Mouse (Mus musculus): ENCODE data around the gene Rhob. TPM values are rescaled to one million over a fixed set of nuclear protein-coding genes. Genes with fewer than 3 reads are reported as not detected.

The Rhob gene
- total and polyA plus RNA-seq, 2 experiments from 2014 or later: 71.4 to 356 TPM

DNA sequence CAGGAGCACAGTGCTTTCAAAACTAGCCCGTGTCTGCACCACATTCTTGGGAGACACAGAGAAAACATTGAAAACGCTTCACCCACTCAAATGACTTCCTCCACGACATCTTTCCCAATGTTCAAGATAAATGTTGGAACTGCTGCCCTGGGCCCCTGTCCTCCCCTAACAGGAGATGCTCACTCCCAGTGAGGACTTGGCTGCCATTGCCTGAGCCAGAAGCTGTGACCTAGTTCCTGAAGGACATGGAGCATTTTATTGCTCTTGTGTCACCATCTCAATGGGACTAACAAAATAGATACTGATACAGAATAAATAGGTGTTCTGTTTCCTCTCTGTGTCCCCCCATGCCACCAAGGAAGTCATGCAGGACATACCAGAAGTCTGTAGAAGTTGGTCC lies 5.1 kb downstream of the Rhob start:
- no peaks in the 10 kb centered on the region for H3K9me3 ChIP-seq (ENCODE audit: low read length)
- 90% methylated on average over 3 of the region's 3 CpGs for WGBS
- DNase-seq (ENCODE audit: low spot score) (no peak), ATAC-seq (no peak)
- H3K27ac ChIP-seq: no peak overlapping the region
- no peak overlapping the region for H3K4me2 ChIP-seq (ENCODE audit: low read depth, low read length)
- TF ChIP-seq CTCF (IDR thresholded peaks at IDR 0.05; ENCODE audit: low read depth): no peak
- peaks cover 14% of the 10 kb centered on the region; the same call in 1 of the 2 replicates for H3K4me1 ChIP-seq (ENCODE audit: insufficient read depth, low read length)
- no peak overlapping the region for H3K9ac ChIP-seq (replicated peaks; ENCODE audit: low read length)
- no peaks in the 10 kb centered on the region for H3K36me3 ChIP-seq (ENCODE audit: insufficient read depth, low read length)
- no peak overlapping the region for H3K4me3 ChIP-seq (ENCODE audit: low read length)
- H3K27me3 ChIP-seq (ENCODE audit: insufficient read depth, low read length): no peaks in the 10 kb centered on the region

- Histone ChIP-seq H3K4me2 (ENCODE audit: low read depth, low read length) (no peak overlapping the region), H3K27me3 (ENCODE audit: insufficient read depth, low read length) (no peaks in the 10 kb centered on the region), H3K9me3 (ENCODE audit: low read length) (no peaks in the 10 kb centered on the region), H3K4me3 (ENCODE audit: low read length) (no peak overlapping the region), H3K9ac (replicated peaks; ENCODE audit: low read length) (no peak overlapping the region), H3K27ac (no peak overlapping the region), H3K4me1 (ENCODE audit: insufficient read depth, low read length) (peaks cover 14% of the 10 kb centered on the region; the same call in 1 of the 2 replicates), H3K36me3 (ENCODE audit: insufficient read depth, low read length) (no peaks in the 10 kb centered on the region)
- DNase-seq (ENCODE audit: low spot score) (no peak), ATAC-seq (no peak)
- WGBS: 41% methylated on average over 3 of the region's 3 CpGs
- TF ChIP-seq CTCF (IDR thresholded peaks at IDR 0.05; ENCODE audit: low read depth): no peak
Observed at GRCm38 (mm10) chr12:8493386-8493785, 6.4 kb downstream of the Rhob start.

DNA sequence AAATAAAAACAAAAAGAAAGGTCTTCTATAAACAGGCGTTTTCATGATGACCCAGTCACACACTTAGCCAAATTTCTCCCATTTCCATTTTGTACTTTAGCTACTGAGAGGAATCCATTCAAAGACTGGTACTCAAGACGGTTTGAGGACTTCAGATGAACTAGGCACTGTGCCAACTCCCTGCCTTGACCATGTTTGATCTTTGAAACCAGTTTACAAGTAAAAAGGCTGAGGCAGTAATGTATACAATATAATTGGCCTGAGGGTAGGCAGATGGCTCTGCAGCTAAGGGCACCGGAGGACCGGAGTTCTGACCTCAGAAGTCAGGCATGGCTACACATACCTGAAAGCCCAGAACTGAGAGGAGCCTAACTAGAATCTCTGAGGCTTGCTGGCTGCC lies 10.7 kb downstream of the Rhob start:
- Histone ChIP-seq H3K27me3 (ENCODE audit: insufficient read depth, low read length) (no peaks in the 10 kb centered on the region), H3K4me3 (ENCODE audit: low read length) (no peak overlapping the region), H3K27ac (no peak overlapping the region), H3K9me3 (ENCODE audit: low read length) (no peaks in the 10 kb centered on the region), H3K9ac (replicated peaks; ENCODE audit: low read length) (no peak overlapping the region), H3K36me3 (ENCODE audit: insufficient read depth, low read length) (no peaks in the 10 kb centered on the region), H3K4me2 (ENCODE audit: low read depth, low read length) (no peak overlapping the region), H3K4me1 (ENCODE audit: insufficient read depth, low read length) (no peaks in the 10 kb centered on the region; the same call in 1 of the 2 replicates)
- ATAC-seq (no peak), DNase-seq (ENCODE audit: low spot score) (peak; percentile 23)
- no peak for TF ChIP-seq CTCF (IDR thresholded peaks at IDR 0.05; ENCODE audit: low read depth)
- 40% methylated on average over 4 of the region's 4 CpGs for WGBS

- ATAC-seq: peak; percentile 38; the same call in 1 of the 2 replicates
- no peak for DNase-seq (ENCODE audit: low spot score)
- 78% methylated on average over 4 of the region's 4 CpGs for WGBS
- Histone ChIP-seq H3K9ac (replicated peaks; ENCODE audit: low read length) (no peak overlapping the region), H3K4me2 (ENCODE audit: low read depth, low read length) (no peak overlapping the region), H3K27me3 (ENCODE audit: insufficient read depth, low read length) (no peaks in the 10 kb centered on the region), H3K27ac (no peak overlapping the region), H3K4me3 (ENCODE audit: low read length) (no peak overlapping the region), H3K36me3 (ENCODE audit: insufficient read depth, low read length) (no peaks in the 10 kb centered on the region), H3K4me1 (ENCODE audit: insufficient read depth, low read length) (no peaks in the 10 kb centered on the region; the same call in 1 of the 2 replicates), H3K9me3 (ENCODE audit: low read length) (no peaks in the 10 kb centered on the region)
- TF ChIP-seq CTCF (IDR thresholded peaks at IDR 0.05; ENCODE audit: low read depth): no peak
Observed at GRCm38 (mm10) chr12:8488652-8488980, 11.2 kb downstream of the Rhob start.

DNA sequence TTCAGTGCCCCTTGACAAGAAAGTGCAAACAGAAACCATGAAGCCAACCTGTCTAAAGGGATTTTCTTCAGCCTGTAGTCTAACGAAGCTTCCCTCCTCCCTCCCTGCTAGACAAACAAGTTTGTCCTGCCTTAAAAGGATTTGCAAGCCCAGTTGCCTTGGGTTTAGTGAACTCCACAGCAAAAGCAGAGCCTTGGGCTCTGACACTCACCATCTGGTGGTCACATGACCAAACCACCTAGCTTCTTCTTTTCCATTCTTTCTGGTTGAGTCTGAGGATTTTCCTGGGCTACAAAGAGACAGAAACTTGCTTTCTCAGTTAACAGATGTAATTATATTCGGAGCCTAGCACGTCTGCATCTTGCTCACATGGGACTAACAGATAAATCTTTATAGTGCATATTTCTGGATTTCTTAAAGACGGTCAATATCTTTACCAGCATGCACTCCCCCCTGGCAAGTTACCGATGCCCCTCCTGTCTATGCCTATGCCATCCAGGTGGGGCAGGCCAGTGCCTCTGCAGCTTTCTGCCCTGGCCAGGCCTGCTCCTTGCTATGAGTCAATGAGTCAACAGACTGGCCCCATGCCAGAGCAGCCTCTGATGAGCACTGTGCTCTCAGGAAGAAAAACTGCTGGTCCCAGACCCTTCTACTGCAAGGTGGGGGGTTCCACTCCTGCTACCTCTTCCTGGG lies 11.7 kb downstream of the Rhob start:
- Histone ChIP-seq H3K9me3 (ENCODE audit: low read length) (no peaks in the 10 kb centered on the region), H3K27ac (no peak overlapping the region), H3K27me3 (ENCODE audit: insufficient read depth, low read length) (no peaks in the 10 kb centered on the region), H3K4me3 (ENCODE audit: low read length) (no peak overlapping the region), H3K36me3 (ENCODE audit: insufficient read depth, low read length) (no peaks in the 10 kb centered on the region), H3K4me1 (ENCODE audit: insufficient read depth, low read length) (no peaks in the 10 kb centered on the region; the same call in 1 of the 2 replicates), H3K9ac (replicated peaks; ENCODE audit: low read length) (no peak overlapping the region), H3K4me2 (ENCODE audit: low read depth, low read length) (no peak overlapping the region)
- TF ChIP-seq CTCF (IDR thresholded peaks at IDR 0.05; ENCODE audit: low read depth): no peak
- 58% methylated on average over 5 of the region's 5 CpGs for WGBS
- DNase-seq (ENCODE audit: low spot score): peak; percentile 64
- ATAC-seq: peak; percentile 87

DNA sequence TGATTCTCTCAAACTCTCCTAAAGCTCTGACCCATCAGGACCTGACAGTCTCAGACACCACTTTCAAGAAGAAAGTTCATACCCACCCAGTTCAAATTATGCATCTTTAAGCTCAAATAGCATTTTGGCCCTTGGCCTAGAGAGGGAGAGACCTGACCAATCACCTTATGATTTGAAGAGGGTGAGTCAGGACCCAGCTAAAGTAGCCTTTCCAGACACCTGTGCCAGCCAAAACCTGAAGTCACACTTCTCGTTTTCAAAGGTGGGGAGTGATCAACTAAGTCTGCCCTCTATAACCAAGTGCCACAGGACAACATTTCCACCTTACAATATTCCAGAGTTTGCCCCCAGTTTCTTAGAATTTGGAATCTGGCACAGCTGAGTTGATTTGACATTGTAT lies 12.5 kb downstream of the Rhob start:
- WGBS: 74% methylated on average over 1 of the region's 1 CpGs
- no peaks in the 10 kb centered on the region for H3K9me3 ChIP-seq (ENCODE audit: low read length)
- TF ChIP-seq CTCF (IDR thresholded peaks at IDR 0.05; ENCODE audit: low read depth): no peak

GRCm38 (mm10) chr12:8485247-8485646 lies 14.6 kb downstream of the Rhob start:
- no peak for ATAC-seq

More for the DNA sequence above, 12.5 kb downstream of the Rhob start:
- H3K27me3 ChIP-seq (ENCODE audit: insufficient read depth, low read length): no peaks in the 10 kb centered on the region
- no peaks in the 10 kb centered on the region for H3K36me3 ChIP-seq (ENCODE audit: insufficient read depth, low read length)
- H3K9ac ChIP-seq (replicated peaks; ENCODE audit: low read length): no peak overlapping the region
- no peak overlapping the region for H3K27ac ChIP-seq
- H3K4me2 ChIP-seq (ENCODE audit: low read depth, low read length): no peak overlapping the region
- H3K4me1 ChIP-seq (ENCODE audit: insufficient read depth, low read length): no peaks in the 10 kb centered on the region; the same call in 1 of the 2 replicates
- DNase-seq (ENCODE audit: low spot score) (no peak), ATAC-seq (no peak)
- no peak overlapping the region for H3K4me3 ChIP-seq (ENCODE audit: low read length)

More at GRCm38 (mm10) chr12:8485247-8485646, 14.6 kb downstream of the Rhob start:
- Histone ChIP-seq H3K9ac (replicated peaks; ENCODE audit: low read length) (no peak overlapping the region), H3K4me2 (ENCODE audit: low read depth, low read length) (no peak overlapping the region), H3K36me3 (ENCODE audit: insufficient read depth, low read length) (no peaks in the 10 kb centered on the region), H3K27me3 (ENCODE audit: insufficient read depth, low read length) (no peaks in the 10 kb centered on the region), H3K4me3 (ENCODE audit: low read length) (no peak overlapping the region), H3K9me3 (ENCODE audit: low read length) (no peaks in the 10 kb centered on the region), H3K4me1 (ENCODE audit: insufficient read depth, low read length) (no peaks in the 10 kb centered on the region; the same call in 1 of the 2 replicates), H3K27ac (no peak overlapping the region)
- TF ChIP-seq CTCF (IDR thresholded peaks at IDR 0.05; ENCODE audit: low read depth): no peak
- no peak for DNase-seq (ENCODE audit: low spot score)
- 83% methylated on average over 7 of the region's 7 CpGs for whole genome bisulfite sequencing

Measured in hindbrain, postnatal 0 days (tissue).